Mouse (Mus musculus) bone marrow macrophage, adult 2 months (primary cell): ENCODE results near the gene Maats1.

Experiments
- CTCF ChIP-seq: IDR thresholded peaks from 2 replicates; pipeline ENCODE4 v1.5.1; 2012; ENCODE audit warnings: low read depth, mild to moderate bottlenecking, low read length, moderate library complexity
- POLR2A ChIP-seq: IDR thresholded peaks from 2 replicates; pipeline ENCODE4 v1.6.1; 2012; ENCODE audit warnings: mild to moderate bottlenecking, low read depth, low read length, borderline replicate concordance

DNA sequence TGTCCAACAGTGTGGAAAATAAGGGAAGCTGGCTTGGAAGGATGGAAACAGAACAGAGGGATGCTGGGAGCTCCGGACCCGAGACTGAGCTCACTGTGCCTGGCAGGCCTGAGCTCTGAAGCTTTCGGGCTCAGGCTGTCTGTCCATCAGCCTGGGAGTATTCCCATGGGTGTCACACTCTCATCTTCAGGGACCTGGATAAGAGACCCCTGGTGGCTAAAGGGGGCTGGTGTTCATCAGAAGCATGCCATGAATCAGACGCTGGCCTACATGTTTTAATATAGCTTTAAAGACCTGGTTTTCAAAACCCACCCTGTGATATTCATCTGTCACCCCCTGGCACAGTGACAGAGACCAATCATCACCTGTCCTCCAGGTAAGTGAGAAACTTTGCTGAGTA, 86.8 kb downstream of the Maats1 start:
- TF ChIP-seq POLR2A (no peak), CTCF (no peak)
